Mouse (Mus musculus) intestine, embryonic 14.5 days (tissue): ENCODE results near the gene Lmtk2. TPM values are rescaled to one million over a fixed set of nuclear protein-coding genes. Genes with fewer than 3 reads are reported as not detected.

ENCODE experiments used
- ATAC-seq: fragments of 200-750 bp; cut with Nextera tagmentation; replicated peaks from 2 replicates; pipeline ENCODE4 v1.8.0; 2017; ENCODE audit warnings: low read depth, moderate number of reproducible peaks, moderate TSS enrichment, moderate library complexity; ENCODE audit not compliant: low FRiP score, low TSS enrichment
- DNase-seq: peaks from one replicate; pipeline ENCODE4 v3.0.0-alpha.2; 2018; ENCODE audit warnings: low spot score
- H3K27ac ChIP-seq: fragments of 300-500 bp; sonication (generic); 2 replicates; pipeline ENCODE4 v1.5.1; 2014; ENCODE audit warnings: low read depth, mild to moderate bottlenecking, control low read depth
- H3K27me3 ChIP-seq: fragments of 300-500 bp; sonication (generic); replicated peaks from 2 replicates; pipeline ENCODE4 v1.6.1; 2014; ENCODE audit warnings: low read length, control low read depth; ENCODE audit not compliant: control insufficient read depth, insufficient read depth
- H3K36me3 ChIP-seq: fragments of 300-500 bp; sonication (generic); 2 replicates; pipeline ENCODE4 v1.6.1; 2014; ENCODE audit warnings: low read length, control low read depth; ENCODE audit not compliant: control insufficient read depth, insufficient read depth
- H3K4me1 ChIP-seq: fragments of 300-500 bp; sonication (generic); replicated peaks from 2 replicates; pipeline ENCODE4 v1.6.1; 2014; ENCODE audit warnings: low read length, control low read depth, mixed read lengths; ENCODE audit not compliant: control insufficient read depth, insufficient read depth
- H3K4me2 ChIP-seq: fragments of 300-500 bp; sonication (generic); 2 replicates; pipeline ENCODE4 v1.6.1; 2014; ENCODE audit warnings: low read length
- H3K4me3 ChIP-seq: fragments of 300-500 bp; sonication (generic); 2 replicates; pipeline ENCODE4 v1.5.1; 2014; ENCODE audit warnings: low read depth, low read length, control low read depth, mixed read lengths
- H3K9ac ChIP-seq: fragments of 300-500 bp; sonication (generic); 2 replicates; pipeline ENCODE4 v1.6.1; 2014; ENCODE audit warnings: mild to moderate bottlenecking, low read length
- H3K9me3 ChIP-seq: fragments of 300-500 bp; sonication (generic); 2 replicates; pipeline ENCODE4 v1.6.1; 2016; ENCODE audit warnings: low read length, control low read depth; ENCODE audit not compliant: control insufficient read depth
- WGBS: fragments of 180-500 bp; shearing (Covaris S2); extraction: QIAGEN DNeasy Blood & Tissue Kit; methylation state at CpG from one replicate; pipeline ENCODE4 v1.1.7; 2014; 5-methylcytosine and 5-hydroxymethylcytosine counted together
- polyA plus RNA-seq: library from polyadenylated mRNA; unstranded; fragments of >200 nt; fragmentation: Nextera tagmentation; extraction: Ambion mirVana; gene quantifications from 2 replicates; pipeline ENCODE4 v1.2.1, GENCODE M21; 2014

The Lmtk2 gene
- polyA plus RNA-seq: 5.2 and 5.9 TPM in 2 replicates

DNA sequence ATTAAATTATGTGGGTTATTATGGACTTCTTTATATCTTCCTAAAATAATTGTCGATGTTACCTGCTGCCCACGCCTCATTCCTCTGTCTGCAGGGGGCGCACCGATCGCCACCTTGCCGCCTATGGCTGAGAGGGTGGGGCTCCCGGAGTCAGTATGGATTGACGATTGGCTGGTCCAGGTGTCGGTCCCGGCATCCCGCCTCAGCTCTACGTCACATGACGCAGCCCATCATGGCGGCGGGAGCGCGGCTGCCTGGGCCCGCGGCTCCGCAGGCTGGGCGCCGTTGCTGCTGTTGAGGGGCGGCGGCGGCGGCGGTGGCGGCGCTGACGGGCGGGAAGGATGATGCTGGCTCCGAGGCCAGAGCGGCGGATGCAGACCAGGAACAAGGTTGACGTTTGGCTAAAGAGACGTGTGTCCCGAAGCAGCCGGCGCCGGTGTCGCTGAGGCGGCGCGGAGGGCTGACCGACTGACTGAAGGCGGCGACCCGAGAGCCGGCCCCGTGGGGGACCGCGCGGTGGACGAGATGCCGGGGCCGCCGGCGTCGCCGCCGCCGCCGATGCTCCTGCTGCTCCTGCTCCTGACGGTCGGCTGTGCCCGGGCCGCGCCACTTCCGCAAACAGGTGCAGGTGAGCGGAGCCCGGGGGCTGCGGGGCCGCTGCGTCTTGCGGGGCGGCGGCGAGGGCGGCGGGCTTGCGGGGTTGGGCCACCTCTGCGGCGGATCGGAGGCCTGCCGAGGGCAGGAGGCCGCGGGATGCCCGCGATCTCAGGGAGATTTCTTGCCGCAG lies at the start of gene Lmtk2:
Gene Lmtk2 (plus strand): TSS at position 288 of the 787 bp plus-strand sequence.
- Histone ChIP-seq H3K4me1 (peaks cover 4% of the 10 kb centered on the region), H3K27ac (peak within 1 kb of the TSS; percentile 70), H3K9me3 (no peaks in the 10 kb centered on the region), H3K9ac (peak within 1 kb of the TSS; percentile 82), H3K4me3 (peak within 1 kb of the TSS; percentile 82), H3K4me2 (peak within 1 kb of the TSS; percentile 64), H3K36me3 (no peaks in the 10 kb centered on the region), H3K27me3 (no peaks in the 10 kb centered on the region)
- ATAC-seq: peak; percentile 98
- peak; percentile 95 for DNase-seq
- WGBS: 0% methylated on average over 57 of the region's 90 CpGs

DNA sequence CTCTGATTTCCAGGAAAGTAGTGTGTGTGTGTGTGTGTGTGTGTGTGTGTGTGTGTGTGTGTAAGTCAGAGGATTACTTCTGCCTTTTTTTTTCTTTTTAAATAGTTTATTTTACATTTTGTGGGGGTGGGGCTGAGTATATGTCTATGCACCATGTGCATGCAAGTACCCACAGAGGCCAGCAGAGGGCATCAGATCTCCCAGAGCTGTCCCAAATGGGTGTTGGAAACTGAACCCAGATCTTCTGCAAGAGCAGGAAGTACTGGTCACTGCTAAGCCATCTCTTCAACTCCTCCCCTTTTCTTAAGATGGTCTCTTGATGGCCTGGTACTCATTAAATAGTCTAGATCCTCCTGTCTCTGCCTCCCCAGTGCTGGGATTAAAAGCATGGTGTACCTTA lies 49.0 kb upstream of the Lmtk2 start:
- Histone ChIP-seq H3K9me3 (no peaks in the 10 kb centered on the region), H3K36me3 (no peaks in the 10 kb centered on the region), H3K27ac (no peak overlapping the region), H3K27me3 (no peaks in the 10 kb centered on the region), H3K4me2 (no peak overlapping the region), H3K9ac (no peak overlapping the region), H3K4me1 (no peaks in the 10 kb centered on the region), H3K4me3 (no peak overlapping the region)
- no peak for ATAC-seq
- DNase-seq: no peak

DNA sequence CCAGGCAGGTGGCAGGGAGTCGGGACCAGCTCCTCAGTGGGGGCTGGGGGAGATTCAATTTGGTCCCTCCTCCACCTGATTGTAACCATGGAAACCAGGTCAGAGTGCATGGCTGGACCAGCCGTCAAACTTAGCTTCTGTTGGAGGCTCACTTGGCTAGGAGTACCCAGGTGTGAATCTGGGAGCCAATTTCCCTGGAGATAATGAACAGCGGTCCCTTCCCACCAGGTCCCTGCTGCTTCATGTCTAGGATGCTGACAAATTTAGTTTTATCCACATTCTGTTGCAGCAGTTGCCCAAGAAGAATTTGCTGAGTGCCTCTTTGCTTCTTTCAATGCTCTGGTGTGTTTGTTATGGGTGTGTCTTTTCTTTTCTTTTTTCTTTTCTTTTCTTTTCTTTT lies 46.8 kb upstream of the Lmtk2 start:
- Histone ChIP-seq H3K4me3 (no peak overlapping the region), H3K36me3 (no peaks in the 10 kb centered on the region), H3K27me3 (no peaks in the 10 kb centered on the region), H3K9ac (no peak overlapping the region), H3K9me3 (no peaks in the 10 kb centered on the region), H3K4me2 (no peak overlapping the region), H3K4me1 (no peaks in the 10 kb centered on the region), H3K27ac (no peak overlapping the region)
- ATAC-seq (no peak), DNase-seq (no peak)
- WGBS: 38% methylated on average over 3 of the region's 3 CpGs

DNA sequence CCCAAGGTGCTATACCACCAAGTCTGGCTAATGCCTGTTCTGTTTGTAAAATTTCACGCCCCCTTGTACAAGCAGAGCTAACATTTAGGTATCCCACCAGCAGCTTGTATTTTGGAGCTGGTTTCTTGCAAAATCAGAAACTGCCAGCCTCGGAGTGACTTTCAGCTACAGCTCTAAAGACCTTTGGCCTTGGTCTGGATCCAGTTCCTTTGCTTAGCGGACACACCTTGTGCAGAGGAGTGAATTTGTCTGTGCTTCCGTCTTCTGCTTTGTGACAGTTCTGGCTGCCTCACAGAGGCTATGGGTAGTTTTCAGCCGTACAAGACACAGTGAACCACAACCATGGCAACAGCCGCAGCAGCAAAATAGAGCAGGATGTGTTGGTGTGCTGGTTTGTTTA lies 45.9 kb upstream of the Lmtk2 start:
- Histone ChIP-seq H3K9me3 (no peaks in the 10 kb centered on the region), H3K27me3 (no peaks in the 10 kb centered on the region), H3K27ac (no peak overlapping the region), H3K4me1 (no peaks in the 10 kb centered on the region), H3K4me2 (no peak overlapping the region), H3K36me3 (no peaks in the 10 kb centered on the region), H3K9ac (no peak overlapping the region), H3K4me3 (no peak overlapping the region)
- DNase-seq (no peak), ATAC-seq (no peak)
- WGBS: 88% methylated on average over 6 of the region's 6 CpGs

DNA sequence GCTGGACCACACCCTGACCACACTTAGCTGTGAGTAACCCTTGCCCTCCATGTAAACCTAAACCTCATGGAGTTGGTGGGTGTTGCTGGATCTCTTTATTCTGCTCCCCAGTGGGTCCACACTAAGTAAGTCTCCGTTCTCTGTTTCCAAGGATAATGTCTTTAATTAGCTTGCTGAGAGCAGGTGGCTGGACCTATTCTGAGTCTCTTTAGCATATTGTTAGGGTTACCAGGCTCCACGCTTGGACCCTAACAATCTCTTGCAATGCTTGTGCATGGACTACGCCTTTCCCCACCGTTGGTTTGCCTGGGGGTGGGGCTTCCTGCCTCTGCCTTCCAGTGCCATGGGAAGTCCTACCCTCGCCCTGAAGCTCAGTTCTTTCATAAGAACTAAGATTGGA lies 36.1 kb upstream of the Lmtk2 start:
- no peak overlapping the region for H3K9ac ChIP-seq
- no peak overlapping the region for H3K27ac ChIP-seq
- WGBS: 77% methylated on average over 5 of the region's 5 CpGs
- DNase-seq (no peak), ATAC-seq (no peak)
- H3K4me2 ChIP-seq: no peak overlapping the region
- no peaks in the 10 kb centered on the region for H3K36me3 ChIP-seq
- H3K9me3 ChIP-seq: no peaks in the 10 kb centered on the region
- H3K27me3 ChIP-seq: no peaks in the 10 kb centered on the region
- no peak overlapping the region for H3K4me3 ChIP-seq
- H3K4me1 ChIP-seq: no peaks in the 10 kb centered on the region

DNA sequence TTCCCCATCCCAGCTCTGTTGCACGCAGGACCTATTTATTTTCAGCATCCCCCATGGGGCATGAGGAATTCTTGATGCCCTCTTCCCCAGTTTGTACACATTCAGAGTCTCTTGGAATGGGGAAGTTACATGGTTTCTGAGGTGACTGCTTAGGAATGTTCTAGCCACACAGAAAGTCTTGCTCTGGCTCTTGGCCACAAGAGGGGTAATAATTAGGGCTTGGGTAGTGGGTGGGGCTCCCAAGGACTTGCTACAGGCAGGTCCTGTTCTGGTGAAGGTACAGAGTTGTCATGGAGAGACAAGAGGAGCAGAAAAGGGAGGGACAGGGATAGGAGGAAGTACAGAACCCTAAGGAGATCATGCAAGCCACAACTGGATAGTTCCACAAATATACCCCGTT lies 34.2 kb upstream of the Lmtk2 start:
- Histone ChIP-seq H3K27ac (no peak overlapping the region), H3K4me2 (no peak overlapping the region), H3K27me3 (no peaks in the 10 kb centered on the region), H3K9me3 (no peaks in the 10 kb centered on the region), H3K4me1 (no peaks in the 10 kb centered on the region), H3K9ac (no peak overlapping the region), H3K36me3 (no peaks in the 10 kb centered on the region), H3K4me3 (no peak overlapping the region)
- ATAC-seq (no peak), DNase-seq (no peak)
- 92% methylated on average over 2 of the region's 2 CpGs for WGBS

DNA sequence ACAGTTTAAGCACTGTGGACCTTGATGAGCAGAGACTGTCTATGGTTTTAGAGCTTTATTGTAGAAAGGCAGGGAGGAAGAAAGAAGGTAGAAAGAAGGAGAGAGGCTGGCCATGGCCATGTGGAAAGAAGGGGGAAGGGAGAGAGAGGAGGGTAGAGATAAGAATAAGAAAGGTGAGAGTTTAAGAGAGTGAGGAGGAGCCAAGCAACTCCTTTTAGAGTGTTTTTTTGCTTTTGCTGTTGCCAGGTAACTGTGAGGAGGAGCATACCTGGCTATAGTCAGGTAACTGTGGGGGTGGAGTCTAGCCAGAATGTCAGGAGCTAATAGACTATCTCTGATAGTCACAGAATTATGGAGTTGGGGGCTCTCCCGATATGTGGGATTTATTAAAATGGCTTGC lies 30.2 kb upstream of the Lmtk2 start:
- ATAC-seq: no peak
- 82% methylated on average over 1 of the region's 1 CpGs for WGBS
- Histone ChIP-seq H3K4me1 (no peaks in the 10 kb centered on the region), H3K9me3 (no peaks in the 10 kb centered on the region), H3K4me3 (no peak overlapping the region), H3K27ac (no peak overlapping the region), H3K4me2 (no peak overlapping the region), H3K27me3 (no peaks in the 10 kb centered on the region), H3K36me3 (no peaks in the 10 kb centered on the region), H3K9ac (no peak overlapping the region)
- DNase-seq: no peak

DNA sequence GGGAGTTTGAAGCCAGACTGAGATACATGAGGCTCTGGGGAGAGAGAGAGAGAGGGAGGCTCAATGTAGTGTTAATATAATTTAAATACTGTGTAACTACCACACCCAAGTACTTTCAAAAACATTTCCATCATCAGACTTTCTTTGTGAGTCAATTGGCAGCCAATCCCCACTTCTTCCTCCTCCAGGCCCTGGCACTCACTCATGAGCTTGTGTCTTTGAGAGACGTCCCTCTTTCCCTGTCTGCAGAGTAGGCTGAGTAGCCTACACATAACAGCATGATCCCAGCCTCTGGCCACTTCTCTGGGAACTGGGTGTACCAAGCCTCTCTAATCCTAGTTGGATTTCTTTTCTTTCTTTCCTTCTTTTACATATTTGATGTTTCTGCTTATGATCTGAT lies 29.0 kb upstream of the Lmtk2 start:
- Histone ChIP-seq H3K9ac (no peak overlapping the region), H3K9me3 (no peaks in the 10 kb centered on the region), H3K27ac (no peak overlapping the region), H3K4me2 (no peak overlapping the region), H3K36me3 (no peaks in the 10 kb centered on the region), H3K4me3 (no peak overlapping the region), H3K27me3 (no peaks in the 10 kb centered on the region), H3K4me1 (no peaks in the 10 kb centered on the region)
- WGBS: 52% methylated on average over 1 of the region's 1 CpGs
- no peak for DNase-seq
- ATAC-seq: no peak

DNA sequence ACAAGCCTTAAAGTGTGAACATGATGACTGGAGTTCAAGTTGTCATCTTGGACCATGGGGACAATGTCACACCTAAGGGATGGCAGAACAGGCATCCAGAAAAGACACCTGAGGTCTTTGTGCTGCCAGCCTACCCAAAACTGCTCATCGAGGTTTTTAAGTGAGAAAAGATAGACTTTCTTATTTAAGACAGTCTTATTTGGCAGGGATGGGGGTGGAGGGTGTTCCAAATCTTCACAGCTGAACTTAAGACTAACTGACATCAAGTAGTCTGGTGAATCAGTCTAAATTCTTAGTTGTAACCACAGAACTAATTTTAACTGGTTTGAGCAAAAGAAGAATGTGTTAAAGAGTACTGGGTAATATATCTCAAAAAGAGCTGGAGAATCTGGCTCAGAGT lies 22.7 kb upstream of the Lmtk2 start:
- DNase-seq (no peak), ATAC-seq (no peak)
- Histone ChIP-seq H3K9me3 (no peaks in the 10 kb centered on the region), H3K9ac (no peak overlapping the region), H3K27me3 (no peaks in the 10 kb centered on the region), H3K4me3 (no peak overlapping the region), H3K27ac (no peak overlapping the region), H3K36me3 (no peaks in the 10 kb centered on the region), H3K4me1 (no peaks in the 10 kb centered on the region), H3K4me2 (no peak overlapping the region)
- WGBS: 67% methylated on average over 1 of the region's 1 CpGs
